Mouse (Mus musculus) lung, adult 2 months (tissue): ENCODE data around the gene Adam19. TPM values are rescaled to one million over a fixed set of nuclear protein-coding genes. Genes with fewer than 3 reads are reported as not detected.
A peak's percentile ranks its signal among the peaks of the same experiment; 100 is the strongest.

Experiments used
- DNase-seq: peaks from one replicate; pipeline ENCODE4 v3.0.0; 2022
- H3K4me1 ChIP-seq: fragments of 200-500 bp; 2 replicates; pipeline ENCODE4 v1.6.1; 2011; ENCODE audit warnings: low read length; ENCODE audit not compliant: control insufficient read depth, insufficient read depth
- H3K4me3 ChIP-seq: fragments of 200-500 bp; replicated peaks from 2 replicates; pipeline ENCODE3; 2011; ENCODE audit warnings: low read depth, mild to moderate bottlenecking, control low read depth, low read length; ENCODE audit errors: extremely low read depth
- CTCF ChIP-seq: fragments of 200-500 bp; IDR thresholded peaks from 2 replicates; pipeline ENCODE4 v1.5.1; 2011; ENCODE audit warnings: mild to moderate bottlenecking, low read length, control low read depth; ENCODE audit not compliant: insufficient read depth
- POLR2A ChIP-seq: fragments of 200-500 bp; IDR thresholded peaks from 2 replicates; pipeline ENCODE4 v1.6.1; 2011; ENCODE audit warnings: low read depth, mild to moderate bottlenecking, control low read depth, low read length, borderline replicate concordance; ENCODE audit errors: extremely low read depth
- WGBS: fragments of 180-500 bp; shearing (Covaris S2); methylation state at CpG from one replicate; pipeline ENCODE4 v1.1.7; 2018; 5-methylcytosine and 5-hydroxymethylcytosine counted together
- polyA plus RNA-seq: library from polyadenylated mRNA; depleted of rRNA; stranded (reverse); fragments of >200 nt; gene quantifications from 2 replicates; pipeline ENCODE4 v1.2.3, GENCODE M21; 2012

Adam19 gene
- polyA plus RNA-seq, 1 experiment = 29.4 TPM

DNA sequence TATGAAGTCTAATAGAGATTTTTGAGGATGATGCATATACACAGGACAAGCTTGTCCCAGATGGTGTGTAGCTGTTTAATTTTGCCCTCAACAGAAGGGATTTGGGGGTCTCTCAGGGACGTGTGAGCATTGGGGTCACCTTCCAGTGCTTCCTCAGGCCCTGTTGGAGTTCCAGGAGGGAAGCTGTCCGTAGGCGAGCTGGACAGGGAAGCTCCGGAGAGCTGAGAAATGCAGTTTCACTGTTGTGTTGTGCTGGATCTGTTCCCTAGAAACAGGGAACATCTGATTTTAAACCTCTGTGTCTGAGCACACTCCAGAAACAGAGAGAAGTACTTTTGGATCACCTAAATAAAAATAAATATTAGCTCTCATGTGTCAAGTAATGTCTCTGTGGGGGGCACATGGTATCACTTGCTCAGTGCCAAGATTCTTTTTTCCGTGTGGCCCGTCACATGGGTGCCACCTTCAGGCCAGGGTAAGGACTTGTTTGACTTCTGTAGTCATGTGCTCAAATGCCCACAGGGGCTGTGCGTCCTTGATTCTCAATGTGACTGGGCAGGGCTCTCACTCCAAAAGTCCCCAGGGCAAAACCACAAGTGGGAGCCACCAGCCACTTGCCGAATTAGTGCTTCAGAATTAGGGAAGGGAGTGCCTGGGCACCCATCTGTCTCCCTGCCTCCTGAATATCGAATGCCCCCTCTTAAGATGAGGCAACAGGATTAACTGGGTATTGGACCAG, 7.4 kb downstream of the Adam19 start:
- DNase-seq = peak; percentile 52
- H3K4me3 ChIP-seq = no peak overlapping the region
- peaks cover 27% of the 10 kb centered on the region for H3K4me1 ChIP-seq
- WGBS = 19% methylated on average over 9 of the region's 9 CpGs
- TF ChIP-seq POLR2A = no peak
- TF ChIP-seq CTCF = peak; percentile 58

GRCm38 (mm10) chr11:46064767-46065166, 9.0 kb downstream of the Adam19 start:
- TF ChIP-seq POLR2A = no peak
- TF ChIP-seq CTCF = no peak
- 39% methylated on average over 8 of the region's 8 CpGs for WGBS
- Histone ChIP-seq H3K4me1 (peaks cover 35% of the 10 kb centered on the region), H3K4me3 (no peak overlapping the region)
- no peak for DNase-seq

DNA sequence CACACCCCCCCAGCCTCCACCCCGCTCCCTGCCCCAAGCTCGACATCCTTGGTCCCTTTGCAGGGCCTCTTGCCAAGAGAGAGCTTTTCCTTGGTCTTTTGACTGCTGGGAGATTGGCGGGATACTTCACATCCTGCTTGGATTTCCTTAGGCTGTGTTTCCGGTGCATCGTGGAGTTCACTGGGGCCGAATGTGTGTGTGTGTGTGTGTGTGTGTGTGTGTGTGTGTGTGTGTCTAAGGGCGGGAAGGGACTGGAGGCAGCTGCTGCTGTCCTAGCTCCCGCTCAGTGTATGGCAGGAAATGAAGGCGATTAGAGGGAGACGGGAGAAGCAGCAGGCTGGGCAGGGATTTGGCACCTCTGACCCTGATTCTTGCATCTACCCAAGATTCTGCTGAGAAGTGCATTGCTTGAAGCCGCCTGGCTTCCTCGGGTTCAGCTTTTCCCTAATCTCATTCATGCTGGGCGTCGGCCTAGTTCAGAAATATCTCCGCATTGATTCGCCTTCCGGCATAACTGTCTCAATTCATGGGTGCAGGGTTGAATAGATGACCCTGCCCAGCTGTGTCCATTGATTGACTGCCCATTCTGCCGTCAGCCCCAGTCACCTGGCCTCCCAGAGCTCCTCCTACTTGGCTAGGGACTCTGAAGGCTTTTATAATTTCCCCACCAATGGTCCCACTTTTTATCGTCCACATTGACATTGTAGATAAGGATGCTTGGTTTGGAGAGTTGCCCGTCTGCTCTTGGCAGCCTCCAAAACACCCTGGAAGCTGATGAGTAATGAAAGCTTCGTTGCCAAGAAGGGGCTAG, 9.6 kb downstream of the Adam19 start:
- DNase-seq = peak; percentile 57
- WGBS = 22% methylated on average over 21 of the region's 21 CpGs
- H3K4me1 ChIP-seq = peaks cover 39% of the 10 kb centered on the region
- TF ChIP-seq CTCF (no peak), POLR2A (no peak)
- H3K4me3 ChIP-seq = no peak overlapping the region

DNA sequence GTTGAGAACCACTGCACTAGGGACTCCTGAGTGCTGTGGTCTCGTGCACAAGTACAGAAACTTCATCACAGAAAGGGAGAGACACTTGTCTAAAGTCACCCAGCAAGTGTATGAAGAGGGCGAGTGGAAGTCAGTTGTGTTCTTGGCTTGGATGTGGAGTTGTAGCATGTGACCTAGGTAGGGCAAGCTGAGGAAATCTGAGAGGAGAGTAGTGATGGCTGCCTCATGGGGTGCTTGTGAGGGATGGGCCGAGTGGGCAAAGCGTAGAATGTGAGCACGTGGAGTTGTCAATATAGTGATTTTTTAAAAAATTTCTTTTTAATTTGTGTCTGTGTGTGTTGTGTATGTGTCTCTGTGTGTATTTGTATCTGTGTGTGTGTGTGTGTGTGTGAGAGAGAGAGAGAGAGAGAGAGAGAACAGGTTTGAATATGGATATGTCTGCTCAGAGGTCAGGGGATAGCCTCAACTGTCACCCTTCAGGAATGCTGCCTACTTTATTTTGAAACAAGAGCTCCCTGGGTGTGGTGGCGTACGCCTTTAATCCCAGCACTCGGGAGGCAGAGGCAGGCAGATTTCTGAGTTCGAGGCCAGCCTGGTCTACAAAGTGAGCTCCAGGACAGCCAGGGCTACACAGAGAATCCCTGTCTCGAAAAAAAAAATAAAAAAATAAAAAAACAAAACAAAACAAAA, 11.7 kb downstream of the Adam19 start:
- DNase-seq = no peak
- WGBS = 84% methylated on average over 10 of the region's 10 CpGs
- H3K4me1 ChIP-seq = peaks cover 37% of the 10 kb centered on the region
- H3K4me3 ChIP-seq = no peak overlapping the region
- no peak for TF ChIP-seq CTCF
- no peak for TF ChIP-seq POLR2A

DNA sequence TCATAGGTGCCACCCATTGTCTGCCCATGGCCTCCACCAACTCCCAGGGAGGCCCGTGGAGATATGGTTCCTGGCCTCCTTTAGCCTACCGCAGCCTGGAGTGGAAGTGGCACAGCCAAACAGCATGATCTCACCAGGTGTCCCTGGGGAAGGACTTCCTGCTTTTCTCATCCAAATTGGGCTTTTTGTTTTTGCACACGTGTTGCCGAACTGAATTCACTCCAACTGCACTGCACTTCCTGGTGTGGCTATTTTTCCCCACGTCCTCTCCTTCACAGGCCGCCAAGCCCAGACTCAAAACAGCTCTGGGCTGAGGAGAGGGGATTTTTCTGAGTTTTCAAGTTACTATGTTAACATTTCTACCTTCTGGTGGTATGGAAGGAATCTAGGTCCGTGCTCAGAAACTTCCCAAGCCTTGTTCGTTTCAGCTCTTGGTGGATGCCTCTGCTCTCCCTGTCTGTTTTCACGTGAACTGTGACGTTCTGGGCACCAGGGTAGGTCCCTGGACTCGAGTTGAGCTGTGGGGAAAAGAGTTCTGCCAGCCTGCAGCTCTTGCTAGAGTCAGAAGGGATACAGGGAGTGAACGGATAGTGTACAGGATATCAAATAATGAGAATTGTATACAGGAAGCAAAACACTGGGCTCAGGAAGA, 13.1 kb downstream of the Adam19 start:
- no peak for DNase-seq
- TF ChIP-seq POLR2A = no peak
- TF ChIP-seq CTCF = no peak
- 17% methylated on average over 12 of the region's 12 CpGs for WGBS
- H3K4me1 ChIP-seq = peaks cover 37% of the 10 kb centered on the region
- H3K4me3 ChIP-seq = no peak overlapping the region

- H3K4me1 ChIP-seq = peaks cover 40% of the 10 kb centered on the region
- DNase-seq = no peak
- H3K4me3 ChIP-seq = no peak overlapping the region
- TF ChIP-seq POLR2A (no peak), CTCF (no peak)
- WGBS = 33% methylated on average over 17 of the region's 17 CpGs
Observed at GRCm38 (mm10) chr11:46069408-46070003, 13.7 kb downstream of the Adam19 start.

- WGBS = 71% methylated on average over 4 of the region's 4 CpGs
- no peak for TF ChIP-seq CTCF
- TF ChIP-seq POLR2A = no peak
- DNase-seq = no peak
- H3K4me3 ChIP-seq = no peak overlapping the region
- H3K4me1 ChIP-seq = peaks cover 35% of the 10 kb centered on the region
Observed at GRCm38 (mm10) chr11:46070161-46070560, 14.4 kb downstream of the Adam19 start.

GRCm38 (mm10) chr11:46070789-46071188, 15.0 kb downstream of the Adam19 start:
- DNase-seq = no peak
- 59% methylated on average over 8 of the region's 8 CpGs for WGBS
- peaks cover 35% of the 10 kb centered on the region for H3K4me1 ChIP-seq

More at GRCm38 (mm10) chr11:46070789-46071188, 15.0 kb downstream of the Adam19 start:
- no peak overlapping the region for H3K4me3 ChIP-seq
- TF ChIP-seq CTCF (no peak), POLR2A (no peak)
